Mouse (Mus musculus): ENCODE data around the gene Tesc.

DNA sequence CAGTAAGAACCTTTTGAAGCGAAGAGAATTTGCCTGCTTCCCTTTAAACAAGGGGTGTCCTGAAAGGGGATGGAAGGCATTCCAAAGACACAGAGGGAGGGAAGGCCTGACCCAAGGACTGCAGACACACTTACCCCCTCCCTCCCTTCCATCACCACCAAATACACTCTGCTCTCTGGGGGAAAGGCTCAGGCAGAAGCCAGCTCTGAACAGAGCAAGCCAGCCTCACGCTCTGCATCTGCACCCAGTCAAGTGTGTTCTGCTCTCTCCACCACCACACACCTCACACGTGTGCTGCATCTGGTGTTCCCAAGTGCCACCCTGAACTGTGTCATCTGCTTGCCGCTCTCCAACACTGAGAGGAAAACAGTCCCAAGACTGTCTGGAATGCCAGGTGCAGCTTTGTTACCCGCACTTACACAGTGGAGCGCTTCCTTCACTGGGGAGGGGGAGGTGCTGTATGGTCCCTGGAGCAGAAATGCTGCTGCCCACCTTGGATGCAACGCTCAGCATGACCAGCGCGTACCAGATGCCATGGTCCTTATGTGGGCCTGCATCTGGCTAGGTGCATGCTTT is 53.9 kb downstream of the Tesc start:
- TF ChIP-seq EP300 (IDR thresholded peaks at IDR 0.05; ENCODE audit: low read depth) (no peak), CTCF (IDR thresholded peaks at IDR 0.05; ENCODE audit: low read depth) (no peak)
